Mouse (Mus musculus) limb, embryonic 11.5 days (tissue): ENCODE results near the gene Tgfb1. TPM values are rescaled to one million over a fixed set of nuclear protein-coding genes. Genes with fewer than 3 reads are reported as not detected.
"Not testable (repeated sequence)": the region's sequence is repeated elsewhere in the genome, so short reads cannot be mapped to it uniquely, and the experiment has no call there.

Experiments used
- ATAC-seq: fragments of 200-750 bp; cut with Nextera tagmentation; 2 replicates; pipeline ENCODE4 v1.8.0; 2017; ENCODE audit warnings: low read depth; ENCODE audit not compliant: insufficient number of reproducible peaks, low FRiP score, low TSS enrichment
- DNase-seq: peaks from one replicate; pipeline ENCODE4 v3.0.0-alpha.2; 2015; ENCODE audit warnings: low spot score
- H3K27ac ChIP-seq: fragments of 300-500 bp; sonication (generic); replicated peaks from 2 replicates; pipeline ENCODE4 v1.5.1; 2014; ENCODE audit warnings: low read depth, mild to moderate bottlenecking, low read length
- H3K27me3 ChIP-seq: fragments of 300-500 bp; sonication (generic); 2 replicates; pipeline ENCODE4 v1.6.1; 2014; ENCODE audit warnings: mild to moderate bottlenecking, low read length, mixed read lengths; ENCODE audit not compliant: control insufficient read depth, insufficient read depth
- H3K36me3 ChIP-seq: fragments of 300-500 bp; sonication (generic); 2 replicates; pipeline ENCODE4 v1.6.1; 2014; ENCODE audit warnings: mild to moderate bottlenecking, low read length, moderate library complexity, mixed read lengths; ENCODE audit not compliant: control insufficient read depth, insufficient read depth
- H3K4me1 ChIP-seq: fragments of 300-500 bp; sonication (generic); 2 replicates; pipeline ENCODE4 v1.6.1; 2014; ENCODE audit warnings: low read length, mixed read lengths; ENCODE audit not compliant: control insufficient read depth, insufficient read depth
- H3K4me2 ChIP-seq: fragments of 300-500 bp; sonication (generic); 2 replicates; pipeline ENCODE4 v1.6.1; 2014; ENCODE audit warnings: low read depth, mild to moderate bottlenecking, moderate library complexity; ENCODE audit not compliant: severe bottlenecking
- H3K4me3 ChIP-seq: fragments of 300-500 bp; sonication (generic); 2 replicates; pipeline ENCODE4 v1.5.1; 2014; ENCODE audit warnings: low read depth, low read length
- H3K9ac ChIP-seq: fragments of 300-500 bp; sonication (generic); 2 replicates; pipeline ENCODE4 v1.6.1; 2014; ENCODE audit warnings: mild to moderate bottlenecking, low read length
- H3K9me3 ChIP-seq: fragments of 300-500 bp; sonication (generic); 2 replicates; pipeline ENCODE4 v1.6.1; 2016; ENCODE audit warnings: low read length; ENCODE audit not compliant: control insufficient read depth
- WGBS: fragments of 180-500 bp; shearing (Covaris S2); extraction: QIAGEN DNeasy Blood & Tissue Kit; methylation state at CpG from one replicate; pipeline ENCODE4 v1.1.7; 2014; 5-methylcytosine and 5-hydroxymethylcytosine counted together
- polyA plus RNA-seq: library from polyadenylated mRNA; unstranded; fragments of >200 nt; fragmentation: Nextera tagmentation; extraction: Ambion mirVana; gene quantifications from 2 replicates; pipeline ENCODE4 v1.2.1, GENCODE M21; 2014

The Tgfb1 gene
- polyA plus RNA-seq, 1 experiment from 2014 or later: 1.6 TPM

DNA sequence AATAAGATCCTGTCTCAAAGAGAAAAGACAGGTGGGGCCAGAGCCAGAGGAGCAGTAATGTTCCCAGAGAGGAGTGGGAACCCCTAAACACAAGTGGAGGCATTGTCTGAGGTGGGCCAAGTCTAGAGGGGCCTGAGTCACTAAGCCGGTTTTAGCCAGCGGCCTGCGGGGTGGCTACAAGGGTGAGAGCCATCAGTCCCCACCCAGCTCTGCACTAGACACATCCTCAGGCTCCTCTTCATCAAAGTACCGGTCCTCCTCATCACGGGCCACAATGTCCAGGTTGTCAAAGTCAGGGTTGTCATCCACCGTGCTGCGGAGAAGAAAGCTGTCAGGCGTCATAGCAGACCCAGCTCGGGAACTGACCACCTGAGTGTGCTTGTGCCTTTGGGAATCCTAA, 26.0 kb downstream of the Tgfb1 start:
- no peak for ATAC-seq
- WGBS: 84% methylated on average over 9 of the region's 9 CpGs
- Histone ChIP-seq H3K4me2 (no peak overlapping the region), H3K4me1 (peaks cover 39% of the 10 kb centered on the region), H3K9ac (no peak overlapping the region), H3K27ac (no peak overlapping the region), H3K9me3 (no peaks in the 10 kb centered on the region), H3K4me3 (no peak overlapping the region), H3K27me3 (no peaks in the 10 kb centered on the region), H3K36me3 (peaks cover 21% of the 10 kb centered on the region)
- DNase-seq: no peak

DNA sequence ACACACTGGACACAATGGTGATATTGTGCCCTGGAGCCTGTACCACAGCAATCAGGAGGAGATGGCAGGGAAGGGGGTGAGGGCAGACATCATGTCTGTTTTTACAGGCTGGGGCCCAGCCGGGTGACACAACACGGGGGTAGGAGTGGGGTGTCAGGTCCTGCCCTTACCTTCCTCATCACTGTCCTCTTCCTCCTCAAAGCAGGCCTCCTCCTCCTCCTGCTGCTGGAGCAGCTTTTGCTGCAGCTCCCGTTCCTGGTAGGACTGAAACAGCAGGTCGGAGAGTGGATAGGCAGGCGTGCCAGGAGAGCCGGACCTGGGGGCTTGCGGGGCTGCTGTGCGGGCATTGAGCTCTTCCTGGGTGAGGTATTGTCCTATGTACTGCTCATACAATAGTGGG, 27.8 kb downstream of the Tgfb1 start:
- no peak for ATAC-seq
- peaks cover 32% of the 10 kb centered on the region for H3K4me1 ChIP-seq
- H3K27ac ChIP-seq: no peak overlapping the region
- H3K9ac ChIP-seq: no peak overlapping the region
- no peak overlapping the region for H3K4me3 ChIP-seq
- no peaks in the 10 kb centered on the region for H3K9me3 ChIP-seq
- H3K36me3 ChIP-seq: peaks cover 21% of the 10 kb centered on the region
- WGBS: 93% methylated on average over 8 of the region's 8 CpGs
- no peak overlapping the region for H3K4me2 ChIP-seq
- H3K27me3 ChIP-seq: no peaks in the 10 kb centered on the region
- DNase-seq: no peak

- Histone ChIP-seq H3K4me3 (no peak overlapping the region), H3K4me2 (no peak overlapping the region), H3K9ac (no peak overlapping the region), H3K27ac (no peak overlapping the region), H3K9me3 (no peaks in the 10 kb centered on the region), H3K4me1 (peaks cover 22% of the 10 kb centered on the region), H3K36me3 (peaks cover 24% of the 10 kb centered on the region), H3K27me3 (no peaks in the 10 kb centered on the region)
- ATAC-seq (no peak), DNase-seq (no peak)
- 95% methylated on average over 22 of the region's 22 CpGs for WGBS
Observed at GRCm38 (mm10) chr7:25715731-25716271, 29.0 kb downstream of the Tgfb1 start.

- no peak overlapping the region for H3K27ac ChIP-seq
- 89% methylated on average over 3 of the region's 3 CpGs for WGBS
- 0 out of 2 replicates have a peak, but pooled peaks cover 6% of the 10 kb centered on the region for H3K4me1 ChIP-seq
- H3K4me2 ChIP-seq: peak overlapping the region; percentile 74; the same call in 1 of the 2 replicates
- no peaks in the 10 kb centered on the region for H3K27me3 ChIP-seq
- H3K9me3 ChIP-seq: no peaks in the 10 kb centered on the region
- ATAC-seq (no peak), DNase-seq (no peak)
- H3K36me3 ChIP-seq: peaks cover 29% of the 10 kb centered on the region
- no peak overlapping the region for H3K9ac ChIP-seq
- no peak overlapping the region for H3K4me3 ChIP-seq
Observed at GRCm38 (mm10) chr7:25717478-25717877, 30.7 kb downstream of the Tgfb1 start.

- DNase-seq (peak; percentile 91), ATAC-seq (peak; percentile 79)
- H3K9me3 ChIP-seq: no peaks in the 10 kb centered on the region
- H3K27ac ChIP-seq: 0 out of 2 replicates have a peak within 1 kb of the TSS, but pooled peaks have one; percentile 47
- H3K27me3 ChIP-seq: no peaks in the 10 kb centered on the region
- 0 out of 2 replicates have a peak, but pooled peaks cover 3% of the 10 kb centered on the region for H3K4me1 ChIP-seq
- peak within 1 kb of the TSS; percentile 72 for H3K4me3 ChIP-seq
- H3K9ac ChIP-seq: peak within 1 kb of the TSS; percentile 74
- H3K36me3 ChIP-seq: peaks cover 35% of the 10 kb centered on the region
- H3K4me2 ChIP-seq: peak within 1 kb of the TSS; percentile 74
- 5% methylated on average over 32 of the region's 32 CpGs for WGBS
Observed at GRCm38 (mm10) chr7:25718788-25719417, 32.1 kb downstream of the Tgfb1 start, which contains the start of gene Ccdc97. Gene Ccdc97, minus strand, starts transcription at chr7:25719088.

- 0 out of 2 replicates have a peak, but pooled peaks have one; percentile 31 for ATAC-seq
- peak; percentile 91 for DNase-seq
- Histone ChIP-seq H3K9me3 (no peaks in the 10 kb centered on the region), H3K4me1 (0 out of 2 replicates have a peak, but pooled peaks cover 3% of the 10 kb centered on the region), H3K4me2 (no peak overlapping the region), H3K36me3 (peaks cover 37% of the 10 kb centered on the region), H3K27me3 (no peaks in the 10 kb centered on the region), H3K9ac (no peak overlapping the region), H3K4me3 (no peak overlapping the region), H3K27ac (no peak overlapping the region)
- 61% methylated on average over 10 of the region's 10 CpGs for WGBS
Observed at GRCm38 (mm10) chr7:25719761-25720610, 33.2 kb downstream of the Tgfb1 start.

DNA sequence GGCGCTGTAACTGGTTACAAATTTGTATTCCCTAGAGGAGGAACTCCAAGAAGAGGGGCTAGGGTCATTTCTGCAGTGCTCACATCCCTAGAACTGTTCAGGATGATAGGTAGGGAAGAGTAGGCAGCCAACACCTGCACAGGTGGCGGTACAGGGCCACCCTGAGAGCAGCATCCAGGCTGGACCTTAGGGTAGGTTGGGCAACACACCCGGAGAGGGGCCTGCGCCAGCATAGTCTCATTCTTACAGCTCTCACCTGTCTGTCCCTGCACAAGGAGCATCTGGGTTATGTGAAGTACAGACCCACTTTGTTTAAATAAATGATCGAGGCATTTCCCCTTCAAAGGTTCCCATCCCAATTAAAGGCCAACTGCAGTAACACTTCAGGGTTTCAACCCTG, 34.0 kb downstream of the Tgfb1 start:
- Histone ChIP-seq H3K4me1 (0 out of 2 replicates have a peak, but pooled peaks cover 3% of the 10 kb centered on the region), H3K4me2 (no peak overlapping the region), H3K4me3 (no peak overlapping the region), H3K36me3 (peaks cover 38% of the 10 kb centered on the region), H3K27me3 (no peaks in the 10 kb centered on the region), H3K9me3 (no peaks in the 10 kb centered on the region), H3K9ac (no peak overlapping the region), H3K27ac (no peak overlapping the region)
- ATAC-seq (no peak), DNase-seq (no peak)
- 87% methylated on average over 5 of the region's 5 CpGs for WGBS

GRCm38 (mm10) chr7:25721776-25722175, 35.0 kb downstream of the Tgfb1 start:
- H3K9ac ChIP-seq, H3K27ac ChIP-seq, ATAC-seq, H3K27me3 ChIP-seq, H3K4me1 ChIP-seq, DNase-seq, H3K9me3 ChIP-seq, H3K4me2 ChIP-seq, H3K4me3 ChIP-seq: not testable (repeated sequence)
- H3K36me3 ChIP-seq: peaks cover 43% of the 10 kb centered on the region
